Mouse (Mus musculus) E14TG2a.4 (cell line): ENCODE measurements around the gene Oas3.

Experiments used
- CTCF ChIP-seq: conservative IDR thresholded peaks from 2 replicates; pipeline ENCODE4 v1.5.1; 2014; ENCODE audit warnings: low read length
- NANOG ChIP-seq: IDR thresholded peaks from 2 replicates; pipeline ENCODE4 v1.6.1; 2014; ENCODE audit warnings: borderline replicate concordance, low read length, mixed read lengths
- POU5F1 ChIP-seq: IDR thresholded peaks from 2 replicates; pipeline ENCODE4 v1.6.1; 2014; ENCODE audit warnings: low read length, borderline replicate concordance

GRCm38 (mm10) chr5:120706541-120706940, 70.9 kb downstream of the Oas3 start:
- no peak for TF ChIP-seq CTCF
- no peak for TF ChIP-seq NANOG
- TF ChIP-seq POU5F1, result no peak
